Mouse (Mus musculus) midbrain, embryonic 15.5 days (tissue): ENCODE data around the gene Ccng2. TPM values are rescaled to one million over a fixed set of nuclear protein-coding genes. Genes with fewer than 3 reads are reported as not detected.

Experiments
- ATAC-seq: fragments of 200-750 bp; cut with Nextera tagmentation; replicated peaks from 2 replicates; pipeline ENCODE4 v1.8.0; 2017; ENCODE audit warnings: moderate TSS enrichment
- H3K27ac ChIP-seq: fragments of 300-500 bp; sonication (generic); 2 replicates; pipeline ENCODE4 v1.5.1; 2015; ENCODE audit warnings: mild to moderate bottlenecking, inconsistent platforms
- H3K27me3 ChIP-seq: fragments of 300-500 bp; sonication (generic); replicated peaks from 2 replicates; pipeline ENCODE4 v1.6.1; 2015; ENCODE audit warnings: inconsistent platforms
- H3K36me3 ChIP-seq: fragments of 300-500 bp; sonication (generic); replicated peaks from 2 replicates; pipeline ENCODE4 v1.6.1; 2015; ENCODE audit warnings: inconsistent platforms
- H3K4me1 ChIP-seq: fragments of 300-500 bp; sonication (generic); 2 replicates; pipeline ENCODE4 v1.6.1; 2015; ENCODE audit warnings: inconsistent platforms
- H3K4me2 ChIP-seq: fragments of 300-500 bp; sonication (generic); 2 replicates; pipeline ENCODE4 v1.6.1; 2015; ENCODE audit warnings: inconsistent platforms, mild to moderate bottlenecking, moderate library complexity
- H3K4me3 ChIP-seq: fragments of 300-500 bp; sonication (generic); 2 replicates; pipeline ENCODE4 v1.5.1; 2015; ENCODE audit warnings: mild to moderate bottlenecking, inconsistent platforms
- H3K9ac ChIP-seq: fragments of 300-500 bp; sonication (generic); 2 replicates; pipeline ENCODE4 v1.6.1; 2015; ENCODE audit warnings: mild to moderate bottlenecking, inconsistent platforms
- H3K9me3 ChIP-seq: fragments of 300-500 bp; sonication (generic); 2 replicates; pipeline ENCODE4 v1.6.1; 2016; ENCODE audit warnings: inconsistent platforms
- WGBS: fragments of 180-500 bp; shearing (Covaris S2); methylation state at CpG from one replicate; pipeline ENCODE4 v1.1.7; 2015; ENCODE audit warnings: mixed read lengths; 5-methylcytosine and 5-hydroxymethylcytosine counted together
- polyA plus RNA-seq: library from polyadenylated mRNA; unstranded; fragments of >200 nt; fragmentation: Nextera tagmentation; extraction: Ambion mirVana; gene quantifications from 2 replicates; pipeline ENCODE4 v1.2.1, GENCODE M21; 2015

Gene Ccng2
- polyA plus RNA-seq, 1 experiment from 2014 or later = 83.0 TPM

DNA sequence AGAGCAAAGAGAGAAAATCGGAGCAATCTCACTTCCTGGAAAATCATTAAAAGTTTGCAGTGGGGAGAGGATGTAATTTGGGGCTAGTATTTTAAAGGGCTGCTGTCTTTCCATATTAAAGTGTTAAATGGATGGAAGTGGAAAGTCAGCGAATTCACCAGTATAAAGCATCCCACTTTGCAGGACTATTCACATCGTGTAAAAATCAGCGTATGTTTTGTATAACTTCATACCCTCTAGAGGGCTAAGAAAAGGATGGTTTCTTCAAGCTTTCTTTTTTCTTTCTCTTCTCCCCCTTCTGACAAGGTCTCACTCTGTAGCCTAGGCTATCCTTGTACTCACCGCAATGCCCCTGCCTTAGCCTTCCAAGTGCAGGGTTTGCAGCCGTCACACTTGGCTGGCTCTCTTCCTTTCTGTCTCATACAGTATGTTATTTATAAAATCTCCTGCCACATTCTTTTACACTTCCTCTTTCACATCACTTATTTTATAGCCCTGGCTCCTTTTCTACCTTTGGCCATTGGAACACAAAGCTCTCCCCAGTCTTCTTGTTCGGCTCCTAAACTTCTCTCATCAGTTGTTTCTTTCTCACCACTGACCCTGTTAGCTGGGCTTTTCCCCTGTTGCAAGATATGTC is 1.8 kb upstream of the Ccng2 start:
- ATAC-seq = no peak
- no peak overlapping the region for H3K27ac ChIP-seq
- H3K9me3 ChIP-seq = no peaks in the 10 kb centered on the region
- H3K4me2 ChIP-seq = no peak overlapping the region
- no peaks in the 10 kb centered on the region for H3K36me3 ChIP-seq
- H3K9ac ChIP-seq = no peak overlapping the region
- H3K4me3 ChIP-seq = no peak overlapping the region
- WGBS = 90% methylated on average over 7 of the region's 7 CpGs
- H3K4me1 ChIP-seq = peaks cover 21% of the 10 kb centered on the region
- H3K27me3 ChIP-seq = no peaks in the 10 kb centered on the region

DNA sequence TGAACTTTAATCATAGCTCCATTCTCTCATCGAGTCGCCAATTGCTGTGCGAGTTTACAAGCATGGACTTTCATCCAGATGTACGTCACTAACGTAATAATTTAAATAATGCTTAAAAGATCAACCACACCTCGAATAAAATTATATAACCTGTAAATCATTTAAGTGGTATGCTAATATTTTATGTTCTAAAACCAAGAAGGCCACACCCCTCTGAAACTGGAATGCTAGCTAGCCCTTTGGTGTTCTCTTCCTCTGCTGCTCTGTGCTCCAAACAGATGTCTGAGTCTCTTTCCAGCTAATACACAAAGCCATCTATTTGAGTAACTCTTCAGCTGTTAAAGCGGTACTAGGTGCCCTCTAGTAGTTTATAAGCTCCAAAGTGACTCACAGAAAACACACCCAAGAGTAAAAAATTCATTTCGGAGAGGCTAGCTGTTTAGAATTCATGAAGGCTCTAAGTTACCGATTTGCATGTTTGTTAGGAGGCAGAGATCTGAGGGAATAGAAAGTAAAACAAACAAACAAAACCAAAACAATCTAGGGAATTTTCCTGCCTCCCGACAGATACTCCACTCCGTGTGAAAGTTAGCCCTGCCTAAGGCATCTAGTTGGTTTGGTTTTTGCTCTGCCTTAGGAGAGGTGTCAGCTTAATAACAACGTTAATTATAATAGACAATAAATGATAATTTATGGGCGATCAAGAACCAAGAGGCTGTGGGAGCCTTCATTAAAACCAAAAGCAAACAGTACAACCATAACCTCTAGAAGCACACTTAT is 1.1 kb upstream of the Ccng2 start:
- Histone ChIP-seq H3K27ac (peak overlapping the region; percentile 96), H3K27me3 (no peaks in the 10 kb centered on the region), H3K4me2 (peak overlapping the region; percentile 56), H3K9ac (no peak overlapping the region), H3K4me1 (peaks cover 21% of the 10 kb centered on the region), H3K9me3 (no peaks in the 10 kb centered on the region), H3K36me3 (0 out of 2 replicates have a peak, but pooled peaks cover 3% of the 10 kb centered on the region), H3K4me3 (peak overlapping the region; percentile 98; the same call in 1 of the 2 replicates)
- ATAC-seq = no peak
- WGBS = 71% methylated on average over 13 of the region's 13 CpGs

DNA sequence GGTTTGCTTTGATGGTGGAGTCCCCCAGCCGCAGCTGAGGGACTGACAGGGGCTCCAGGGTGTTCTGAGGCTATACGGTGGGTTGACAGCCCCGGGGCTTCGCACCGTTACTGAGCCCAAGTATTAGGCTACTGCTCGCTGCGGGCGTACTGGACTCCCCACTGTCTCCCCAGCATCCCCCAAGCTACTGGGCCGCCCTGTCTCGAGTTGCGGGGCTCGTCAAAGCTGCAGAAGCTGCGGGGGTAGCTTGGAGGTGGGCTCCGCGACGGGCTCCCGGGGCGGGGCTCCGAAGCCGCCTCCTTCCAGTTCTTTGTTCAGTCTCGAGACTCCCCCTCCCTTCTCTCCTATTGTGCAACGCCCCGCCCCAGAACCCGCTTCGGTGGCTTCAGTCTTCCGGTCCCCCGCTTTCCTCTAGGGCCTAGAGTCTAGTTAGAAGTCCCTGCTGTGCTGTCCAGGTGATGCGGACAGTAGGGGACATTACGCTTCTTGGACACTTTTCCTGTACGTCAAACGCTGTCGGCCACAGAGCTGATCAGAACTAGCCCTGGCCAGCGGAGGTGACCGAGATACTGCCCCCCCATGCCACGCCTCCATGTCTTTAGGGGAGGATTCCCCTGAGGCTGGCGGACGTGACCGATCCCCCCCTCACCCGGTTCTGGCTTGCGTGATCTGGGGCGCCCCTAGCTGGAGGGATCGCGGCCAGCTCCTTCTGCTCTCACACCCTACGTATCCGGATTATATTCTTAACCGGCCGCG is 972 bp downstream of the Ccng2 start:
- Histone ChIP-seq H3K4me1 (peaks cover 21% of the 10 kb centered on the region), H3K9ac (peak overlapping the region; percentile 98), H3K27ac (peak overlapping the region; percentile 96), H3K36me3 (peaks cover 21% of the 10 kb centered on the region; the same call in 1 of the 2 replicates), H3K27me3 (no peaks in the 10 kb centered on the region), H3K4me3 (peak overlapping the region; percentile 98), H3K9me3 (no peaks in the 10 kb centered on the region), H3K4me2 (peak overlapping the region; percentile 56)
- under 1% methylated on average over 48 of the region's 48 CpGs for WGBS
- peak; percentile 75 for ATAC-seq

DNA sequence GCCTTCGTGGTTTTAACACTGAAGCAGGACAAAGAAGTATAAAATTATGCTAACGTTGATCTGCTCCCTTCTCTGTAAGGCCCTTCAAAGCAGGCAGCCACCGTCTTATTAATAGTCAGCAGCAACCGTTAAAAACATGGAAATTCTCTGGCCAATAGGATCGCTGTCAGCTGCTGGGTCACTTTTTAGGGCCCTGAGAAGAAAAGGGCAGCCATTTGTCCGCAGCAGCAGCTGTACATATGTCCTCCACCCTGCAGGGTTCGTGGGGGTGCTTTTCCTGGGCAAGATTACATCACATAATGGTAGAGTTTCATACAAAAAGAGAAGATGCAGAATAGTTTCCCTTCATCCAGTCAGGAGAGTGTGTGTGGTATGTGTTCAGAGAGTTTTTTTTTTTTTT is 3.0 kb downstream of the Ccng2 start:
- Histone ChIP-seq H3K36me3 (peaks cover 40% of the 10 kb centered on the region; the same call in 1 of the 2 replicates), H3K4me3 (peak overlapping the region; percentile 98; the same call in 1 of the 2 replicates), H3K9me3 (no peaks in the 10 kb centered on the region), H3K9ac (no peak overlapping the region), H3K4me2 (peak overlapping the region; percentile 56), H3K27me3 (no peaks in the 10 kb centered on the region), H3K27ac (no peak overlapping the region), H3K4me1 (peaks cover 21% of the 10 kb centered on the region)
- ATAC-seq = no peak
- WGBS = 16% methylated on average over 7 of the region's 7 CpGs

DNA sequence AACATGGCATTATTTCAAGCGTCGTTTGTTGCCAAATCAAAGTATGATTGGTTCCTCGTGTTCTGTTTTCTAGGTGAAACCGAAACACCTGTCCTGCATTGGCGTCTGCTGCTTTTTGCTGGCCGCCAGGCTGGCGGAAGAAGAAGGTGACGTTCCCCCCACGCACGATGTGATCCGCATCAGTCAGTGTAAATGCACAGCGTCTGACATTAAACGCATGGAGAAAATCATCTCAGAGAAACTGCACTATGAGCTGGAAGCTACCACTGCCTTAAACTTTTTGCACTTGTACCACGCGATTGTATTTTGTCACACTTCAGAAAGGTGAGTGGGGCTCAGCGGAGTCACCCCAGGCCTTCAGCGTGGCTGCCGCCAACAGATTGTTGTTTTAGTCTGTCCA is 3.7 kb downstream of the Ccng2 start:
- Histone ChIP-seq H3K9me3 (no peaks in the 10 kb centered on the region), H3K4me2 (no peak overlapping the region), H3K36me3 (peaks cover 46% of the 10 kb centered on the region; the same call in 1 of the 2 replicates), H3K27ac (no peak overlapping the region), H3K4me1 (peaks cover 21% of the 10 kb centered on the region), H3K4me3 (no peak overlapping the region), H3K9ac (no peak overlapping the region), H3K27me3 (no peaks in the 10 kb centered on the region)
- WGBS = 96% methylated on average over 18 of the region's 18 CpGs
- ATAC-seq = no peak

DNA sequence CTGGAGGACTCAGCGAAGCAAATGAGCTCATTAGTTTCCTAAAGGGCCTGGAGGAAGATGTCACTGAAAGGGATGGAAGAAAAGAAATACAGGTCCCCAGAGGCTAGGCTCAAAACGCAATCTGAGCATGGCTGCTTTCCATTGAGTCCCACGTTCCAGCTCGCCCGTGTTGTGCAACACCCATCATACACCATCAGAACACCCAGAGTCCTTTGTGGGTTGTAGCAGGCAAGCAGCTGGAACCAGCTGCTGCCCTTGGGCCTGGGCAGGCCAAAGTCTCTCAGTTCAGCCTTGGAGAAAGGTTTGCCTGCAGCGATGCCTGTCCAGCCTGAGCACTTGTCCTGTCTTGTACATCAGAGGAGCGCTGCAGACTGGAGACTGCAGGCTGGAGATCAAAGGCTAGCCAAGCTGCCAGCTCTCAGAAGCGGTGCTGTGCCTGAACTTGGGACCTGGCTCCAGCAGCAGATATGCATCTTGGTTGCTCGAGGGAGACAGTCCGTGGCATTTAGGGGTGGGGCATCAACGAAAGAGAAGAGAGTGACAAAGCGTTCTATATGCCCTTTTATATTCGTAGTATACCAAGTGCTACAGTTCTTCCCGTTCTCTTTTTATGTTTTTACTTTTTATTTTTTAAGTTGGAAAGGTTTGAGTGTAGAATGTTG is 15.5 kb downstream of the Ccng2 start:
- H3K4me2 ChIP-seq = no peak overlapping the region
- 78% methylated on average over 14 of the region's 14 CpGs for WGBS
- H3K4me1 ChIP-seq = no peaks in the 10 kb centered on the region
- no peak; the same call in 1 of the 2 replicates for ATAC-seq
- H3K9me3 ChIP-seq = no peaks in the 10 kb centered on the region
- H3K4me3 ChIP-seq = no peak overlapping the region
- no peaks in the 10 kb centered on the region for H3K27me3 ChIP-seq
- peaks cover 8% of the 10 kb centered on the region; the same call in 1 of the 2 replicates for H3K36me3 ChIP-seq
- no peak overlapping the region for H3K9ac ChIP-seq
- H3K27ac ChIP-seq = no peak overlapping the region

DNA sequence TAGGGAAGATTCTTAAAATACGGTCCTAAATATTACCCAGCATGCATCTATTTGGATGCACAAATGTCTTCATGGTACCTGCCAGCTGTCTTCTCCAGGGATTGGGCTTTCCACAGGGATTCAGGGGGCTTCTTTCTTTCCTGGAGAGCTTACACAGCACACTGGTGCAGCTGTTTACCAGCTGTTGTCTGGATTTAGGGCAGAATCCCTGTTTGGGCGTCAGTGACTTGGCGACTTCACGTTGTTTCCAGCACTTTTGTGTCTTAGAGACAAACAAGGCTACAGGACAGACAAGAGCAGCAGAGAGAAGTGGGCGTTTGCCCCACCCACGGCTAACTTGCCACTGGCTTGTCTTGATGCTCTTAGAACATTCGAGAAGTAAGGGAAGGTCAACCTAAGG is 16.1 kb downstream of the Ccng2 start:
- WGBS = 88% methylated on average over 7 of the region's 7 CpGs
- Histone ChIP-seq H3K36me3 (0 out of 2 replicates have a peak, but pooled peaks cover 4% of the 10 kb centered on the region), H3K9me3 (no peaks in the 10 kb centered on the region), H3K27me3 (no peaks in the 10 kb centered on the region), H3K27ac (no peak overlapping the region), H3K4me3 (no peak overlapping the region), H3K4me2 (no peak overlapping the region), H3K9ac (no peak overlapping the region), H3K4me1 (no peaks in the 10 kb centered on the region)
- no peak for ATAC-seq

DNA sequence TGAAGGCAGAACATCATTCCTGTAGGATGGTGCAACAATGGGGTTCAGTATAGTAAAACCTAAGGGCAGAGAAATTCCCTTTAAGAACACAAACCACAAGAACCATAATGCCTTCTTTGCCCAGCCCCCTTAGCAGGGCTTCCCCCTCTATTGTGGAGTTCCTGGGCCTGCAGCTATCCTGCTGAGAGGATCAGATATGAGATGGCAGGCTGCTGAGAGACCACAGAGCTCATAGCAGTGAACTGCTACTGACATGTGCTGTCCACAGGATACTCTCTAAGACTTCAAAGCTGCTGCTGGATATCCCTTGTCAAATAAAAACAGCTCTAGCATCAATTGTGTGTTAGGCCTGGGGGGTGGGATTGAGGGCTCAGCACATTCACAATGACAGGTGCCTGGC is 21.5 kb downstream of the Ccng2 start:
- Histone ChIP-seq H3K36me3 (no peaks in the 10 kb centered on the region), H3K4me1 (no peaks in the 10 kb centered on the region), H3K27ac (no peak overlapping the region), H3K27me3 (no peaks in the 10 kb centered on the region), H3K4me2 (no peak overlapping the region), H3K4me3 (no peak overlapping the region), H3K9me3 (0 out of 2 replicates have a peak, but pooled peaks cover 2% of the 10 kb centered on the region), H3K9ac (no peak overlapping the region)
- peak; percentile 71; the same call in 1 of the 2 replicates for ATAC-seq

DNA sequence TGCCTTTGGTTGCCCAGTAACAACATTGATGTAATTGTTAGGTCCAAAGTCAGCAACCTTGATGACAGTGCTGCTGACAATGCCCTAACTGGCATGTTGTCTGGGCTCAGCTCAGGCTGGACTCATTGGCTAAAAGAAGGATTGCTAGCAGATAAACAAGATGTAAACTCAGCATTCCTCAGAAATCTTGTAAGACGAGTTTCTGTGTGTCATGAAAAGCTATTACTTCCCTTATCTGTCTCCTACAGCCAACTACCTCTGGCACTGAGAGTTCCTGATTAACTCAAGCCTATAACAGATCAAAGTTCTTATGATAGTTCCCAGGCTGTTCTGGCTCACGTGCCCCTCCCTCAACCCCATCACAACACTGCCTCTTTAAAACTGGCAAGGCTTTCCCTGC is 23.2 kb downstream of the Ccng2 start:
- Histone ChIP-seq H3K27me3 (no peaks in the 10 kb centered on the region), H3K4me2 (no peak overlapping the region), H3K27ac (no peak overlapping the region), H3K9me3 (0 out of 2 replicates have a peak, but pooled peaks cover 2% of the 10 kb centered on the region), H3K9ac (no peak overlapping the region), H3K4me1 (no peaks in the 10 kb centered on the region), H3K4me3 (no peak overlapping the region), H3K36me3 (no peaks in the 10 kb centered on the region)
- no peak for ATAC-seq
- WGBS = 53% methylated on average over 2 of the region's 2 CpGs

DNA sequence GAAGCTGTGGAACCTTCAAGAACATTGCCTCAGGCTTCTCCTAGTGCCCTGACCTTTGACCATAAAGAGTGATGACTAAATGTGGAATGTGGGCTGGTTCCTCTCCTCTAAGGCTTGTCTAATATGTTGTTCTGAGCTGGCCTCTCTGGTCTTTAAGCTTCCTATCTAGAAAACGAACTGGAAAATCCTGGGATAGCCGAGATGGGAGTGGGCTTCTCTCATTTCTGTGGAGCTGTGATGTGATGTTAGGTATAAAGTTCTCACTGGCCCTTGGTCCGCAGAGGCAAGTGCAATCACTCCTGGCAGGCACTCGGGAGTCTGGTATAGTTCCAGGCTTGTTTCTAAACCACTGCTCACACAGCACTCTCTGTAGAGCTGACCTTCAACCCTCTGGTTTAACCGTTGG is 29.3 kb downstream of the Ccng2 start:
- Histone ChIP-seq H3K4me3 (no peak overlapping the region), H3K36me3 (no peaks in the 10 kb centered on the region), H3K9ac (no peak overlapping the region), H3K4me2 (no peak overlapping the region), H3K4me1 (no peaks in the 10 kb centered on the region), H3K27me3 (no peaks in the 10 kb centered on the region), H3K27ac (no peak overlapping the region), H3K9me3 (0 out of 2 replicates have a peak, but pooled peaks cover 2% of the 10 kb centered on the region)
- ATAC-seq = no peak
- WGBS = 81% methylated on average over 5 of the region's 5 CpGs

DNA sequence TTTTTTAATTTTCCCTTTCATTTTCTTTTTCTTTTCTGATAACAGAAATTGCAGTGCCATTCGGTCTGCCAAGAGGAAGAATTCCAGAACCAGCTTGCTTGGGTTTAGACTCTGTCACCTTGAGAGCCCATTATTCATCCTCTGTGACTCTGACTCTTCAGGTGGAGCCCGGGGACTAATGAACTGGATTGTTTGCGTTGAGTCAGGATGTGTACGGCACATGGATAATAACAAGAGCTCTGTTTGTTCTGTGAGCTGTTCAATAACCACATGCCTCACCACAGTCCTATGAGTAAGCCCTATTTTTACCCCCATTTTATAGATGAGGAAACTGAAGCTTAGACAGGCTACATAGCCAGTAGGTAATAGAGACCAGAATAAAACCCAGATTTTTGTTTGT is 29.7 kb downstream of the Ccng2 start:
- H3K27me3 ChIP-seq = no peaks in the 10 kb centered on the region
- 0 out of 2 replicates have a peak, but pooled peaks cover 2% of the 10 kb centered on the region for H3K9me3 ChIP-seq
- 89% methylated on average over 4 of the region's 4 CpGs for WGBS
- no peak for ATAC-seq
- no peak overlapping the region for H3K9ac ChIP-seq
- no peak overlapping the region for H3K4me3 ChIP-seq
- H3K4me1 ChIP-seq = no peaks in the 10 kb centered on the region
- no peak overlapping the region for H3K4me2 ChIP-seq
- H3K27ac ChIP-seq = no peak overlapping the region
- H3K36me3 ChIP-seq = no peaks in the 10 kb centered on the region

DNA sequence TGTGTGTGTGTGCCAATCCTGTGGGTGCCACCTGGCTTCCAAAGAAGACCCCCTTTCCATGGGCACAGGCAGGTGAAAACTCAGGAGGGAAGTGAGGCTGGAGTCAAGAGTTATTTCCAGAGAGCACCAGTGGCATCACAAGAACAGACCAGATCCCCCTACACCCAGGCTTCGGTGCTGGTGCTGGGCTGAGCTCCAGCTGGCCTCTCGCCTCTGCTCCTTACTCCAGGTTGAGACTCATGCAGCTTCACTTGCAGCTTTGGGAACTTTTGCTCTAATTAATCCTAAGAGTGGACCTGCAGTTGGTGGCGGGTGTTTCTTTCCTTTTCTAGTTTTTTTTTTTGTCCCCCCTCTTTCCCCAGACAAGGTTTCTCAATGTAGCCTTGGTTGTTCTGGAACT is 30.3 kb downstream of the Ccng2 start:
- H3K4me2 ChIP-seq = no peak overlapping the region
- no peak for ATAC-seq
- WGBS = 88% methylated on average over 3 of the region's 3 CpGs

More for the DNA sequence above, 30.3 kb downstream of the Ccng2 start:
- Histone ChIP-seq H3K4me3 (no peak overlapping the region), H3K27me3 (no peaks in the 10 kb centered on the region), H3K36me3 (no peaks in the 10 kb centered on the region), H3K4me1 (no peaks in the 10 kb centered on the region), H3K9me3 (0 out of 2 replicates have a peak, but pooled peaks cover 2% of the 10 kb centered on the region), H3K9ac (no peak overlapping the region), H3K27ac (no peak overlapping the region)
